Mouse (Mus musculus): ENCODE measurements around the gene Smtn.

DNA sequence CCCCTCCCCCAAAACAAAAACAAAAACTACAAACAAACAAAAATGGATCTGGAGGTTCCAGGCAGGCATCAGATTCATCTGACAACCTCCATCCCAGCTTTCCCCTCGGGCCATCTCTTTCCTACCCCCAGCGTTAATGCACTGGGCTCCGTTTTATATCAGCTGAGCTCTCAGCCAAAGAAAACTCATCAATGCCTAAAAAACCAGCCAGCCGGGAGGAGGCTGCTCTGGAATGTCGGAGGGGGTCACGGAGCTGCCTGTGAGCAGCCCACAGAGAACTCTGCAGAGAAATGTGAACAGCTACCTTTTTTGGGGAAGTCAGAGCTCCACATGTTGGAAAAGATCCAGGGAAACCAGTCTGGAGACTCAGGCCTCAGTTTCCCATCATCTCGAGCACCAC is 24.0 kb upstream of the Smtn start:
- no peak for TF ChIP-seq CTCF (IDR thresholded peaks at IDR 0.05; ENCODE audit: low read depth, low read length)
- no peak for TF ChIP-seq POLR2A (IDR thresholded peaks at IDR 0.05; ENCODE audit: insufficient read depth, low read length)
- TF ChIP-seq EP300 (IDR thresholded peaks at IDR 0.05; ENCODE audit: insufficient read depth, low read depth, low read length), result no peak

All from ES-Bruce4 (cell line).